Mouse (Mus musculus) liver, embryonic 16.5 days (tissue): ENCODE measurements around the gene Ddx10. TPM values are rescaled to one million over a fixed set of nuclear protein-coding genes. Genes with fewer than 3 reads are reported as not detected.

Experiments
- ATAC-seq: fragments of 200-750 bp; cut with Nextera tagmentation; 2 replicates; pipeline ENCODE4 v1.8.0; 2017; ENCODE audit warnings: low read depth, mild to moderate bottlenecking, moderate number of reproducible peaks, moderate library complexity
- H3K27ac ChIP-seq: fragments of 300-500 bp; sonication (generic); 2 replicates; pipeline ENCODE4 v1.5.1; 2014; ENCODE audit warnings: mild to moderate bottlenecking, low read length
- H3K27me3 ChIP-seq: fragments of 300-500 bp; sonication (generic); 2 replicates; pipeline ENCODE4 v1.6.1; 2014; ENCODE audit warnings: low read depth, low read length, mixed read lengths; ENCODE audit not compliant: control insufficient read depth, insufficient read depth
- H3K36me3 ChIP-seq: fragments of 300-500 bp; sonication (generic); 2 replicates; pipeline ENCODE4 v1.6.1; 2014; ENCODE audit warnings: mild to moderate bottlenecking; ENCODE audit not compliant: control insufficient read depth, insufficient read depth
- H3K4me1 ChIP-seq: fragments of 300-500 bp; sonication (generic); 2 replicates; pipeline ENCODE4 v1.6.1; 2014; ENCODE audit warnings: low read depth, low read length, mixed read lengths; ENCODE audit not compliant: control insufficient read depth
- H3K4me2 ChIP-seq: fragments of 300-500 bp; sonication (generic); 2 replicates; pipeline ENCODE4 v1.6.1; 2014; ENCODE audit warnings: low read depth, low read length, mixed read lengths
- H3K4me3 ChIP-seq: fragments of 300-500 bp; sonication (generic); 2 replicates; pipeline ENCODE4 v1.5.1; 2014; ENCODE audit warnings: low read depth, mild to moderate bottlenecking, low read length
- H3K9ac ChIP-seq: fragments of 300-500 bp; sonication (generic); 2 replicates; pipeline ENCODE4 v1.6.1; 2014; ENCODE audit warnings: low read depth, low read length
- H3K9me3 ChIP-seq: fragments of 300-500 bp; sonication (generic); replicated peaks from 2 replicates; pipeline ENCODE4 v1.6.1; 2016; ENCODE audit warnings: low read length; ENCODE audit not compliant: control insufficient read depth
- WGBS: fragments of 180-500 bp; shearing (Covaris S2); extraction: QIAGEN DNeasy Blood & Tissue Kit; methylation state at CpG from one replicate; pipeline ENCODE4 v1.1.7; 2014; ENCODE audit not compliant: insufficient replicate concordance; 5-methylcytosine and 5-hydroxymethylcytosine counted together
- polyA plus RNA-seq: library from polyadenylated mRNA; unstranded; fragments of >200 nt; fragmentation: Nextera tagmentation; extraction: Ambion mirVana; gene quantifications from 2 replicates; pipeline ENCODE4 v1.2.1, GENCODE M21; 2015

Ddx10 gene
- polyA plus RNA-seq, 1 experiment from 2014 or later = 8.5 TPM

DNA sequence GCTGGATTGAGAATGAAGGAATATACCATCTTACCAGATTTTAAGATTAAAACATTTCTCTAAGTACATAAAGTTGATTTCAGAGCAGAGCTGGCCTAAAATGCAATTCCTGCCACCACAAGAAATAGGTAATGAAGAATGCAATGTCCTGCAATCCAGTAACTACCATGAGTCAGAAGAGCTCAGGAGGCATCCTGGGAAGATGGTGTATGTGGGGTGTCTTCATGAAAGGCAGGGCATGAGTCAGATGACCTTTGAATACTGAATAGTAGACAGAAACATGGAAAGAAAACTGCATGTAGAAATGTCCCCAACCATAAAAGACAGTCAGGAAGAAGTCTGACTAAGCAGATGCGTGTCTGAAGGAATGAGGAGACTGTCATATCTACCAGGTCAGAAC, 115.0 kb downstream of the Ddx10 start:
- Histone ChIP-seq H3K27ac (no peak overlapping the region), H3K9me3 (no peaks in the 10 kb centered on the region), H3K4me2 (no peak overlapping the region), H3K9ac (no peak overlapping the region), H3K36me3 (no peaks in the 10 kb centered on the region), H3K27me3 (no peaks in the 10 kb centered on the region), H3K4me3 (no peak overlapping the region), H3K4me1 (no peaks in the 10 kb centered on the region)
- WGBS = 80% methylated on average over 1 of the region's 1 CpGs
- no peak for ATAC-seq

GRCm38 (mm10) chr9:53130460-53130859, 117.4 kb downstream of the Ddx10 start:
- H3K27ac ChIP-seq = no peak overlapping the region
- no peaks in the 10 kb centered on the region for H3K4me1 ChIP-seq
- WGBS = 45% methylated on average over 2 of the region's 2 CpGs
- ATAC-seq = no peak
- H3K4me2 ChIP-seq = no peak overlapping the region
- H3K4me3 ChIP-seq = no peak overlapping the region
- H3K9me3 ChIP-seq = no peaks in the 10 kb centered on the region
- H3K27me3 ChIP-seq = no peaks in the 10 kb centered on the region
- H3K36me3 ChIP-seq = peaks cover 2% of the 10 kb centered on the region; the same call in 1 of the 2 replicates
- no peak overlapping the region for H3K9ac ChIP-seq

- no peak for ATAC-seq
- no peak overlapping the region for H3K9ac ChIP-seq
- no peaks in the 10 kb centered on the region for H3K4me1 ChIP-seq
- WGBS = 27% methylated on average over 1 of the region's 1 CpGs
- H3K27ac ChIP-seq = no peak overlapping the region
- H3K27me3 ChIP-seq = no peaks in the 10 kb centered on the region
- H3K4me3 ChIP-seq = no peak overlapping the region
- H3K4me2 ChIP-seq = no peak overlapping the region
- no peaks in the 10 kb centered on the region for H3K9me3 ChIP-seq
- H3K36me3 ChIP-seq = no peaks in the 10 kb centered on the region
Observed at GRCm38 (mm10) chr9:53101103-53101502, 146.8 kb downstream of the Ddx10 start.

DNA sequence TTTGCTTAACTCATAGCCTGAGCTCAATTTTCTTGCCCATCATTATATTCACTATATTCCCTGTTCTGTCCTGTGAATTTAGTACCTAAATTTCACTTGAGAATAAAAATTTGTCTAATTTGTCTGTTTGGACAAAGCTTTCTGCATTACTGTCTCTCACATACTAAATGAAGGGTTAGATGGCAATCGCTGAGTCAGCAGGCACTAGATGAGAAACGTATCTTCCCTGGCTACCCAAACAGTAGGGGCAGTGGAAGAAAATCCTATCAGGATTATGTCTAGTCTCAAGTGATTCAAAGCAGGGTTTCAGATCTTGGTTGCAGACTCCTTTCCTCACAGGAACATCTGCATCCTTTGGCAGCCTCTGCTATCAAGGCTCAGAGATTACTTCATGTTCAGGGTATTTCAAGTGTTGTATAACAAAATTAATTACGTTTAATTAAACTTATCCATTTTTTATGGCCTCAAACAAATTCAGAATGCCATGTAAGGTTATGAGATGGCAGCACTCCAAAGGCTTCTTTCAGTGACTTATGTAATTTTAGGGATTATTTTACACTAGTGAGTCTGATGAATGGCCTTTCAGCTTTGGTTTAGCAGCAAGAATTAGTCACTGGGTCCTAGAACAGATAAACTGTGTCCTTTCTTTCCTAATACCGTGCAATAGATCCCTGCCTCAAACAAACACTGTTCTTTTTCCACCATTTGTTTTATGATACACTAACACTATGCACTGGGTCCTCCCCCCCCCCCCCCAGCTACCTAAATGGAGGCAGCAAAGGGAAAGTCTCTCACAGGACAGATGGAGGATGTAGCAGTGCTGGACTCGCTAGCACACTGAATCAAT, 152.3 kb downstream of the Ddx10 start:
- H3K4me2 ChIP-seq = no peak overlapping the region
- ATAC-seq = no peak
- H3K4me3 ChIP-seq = no peak overlapping the region
- WGBS = 67% methylated on average over 5 of the region's 5 CpGs
- H3K9ac ChIP-seq = no peak overlapping the region
- H3K27ac ChIP-seq = no peak overlapping the region
- no peaks in the 10 kb centered on the region for H3K27me3 ChIP-seq
- H3K4me1 ChIP-seq = no peaks in the 10 kb centered on the region
- H3K36me3 ChIP-seq = no peaks in the 10 kb centered on the region
- no peaks in the 10 kb centered on the region for H3K9me3 ChIP-seq

DNA sequence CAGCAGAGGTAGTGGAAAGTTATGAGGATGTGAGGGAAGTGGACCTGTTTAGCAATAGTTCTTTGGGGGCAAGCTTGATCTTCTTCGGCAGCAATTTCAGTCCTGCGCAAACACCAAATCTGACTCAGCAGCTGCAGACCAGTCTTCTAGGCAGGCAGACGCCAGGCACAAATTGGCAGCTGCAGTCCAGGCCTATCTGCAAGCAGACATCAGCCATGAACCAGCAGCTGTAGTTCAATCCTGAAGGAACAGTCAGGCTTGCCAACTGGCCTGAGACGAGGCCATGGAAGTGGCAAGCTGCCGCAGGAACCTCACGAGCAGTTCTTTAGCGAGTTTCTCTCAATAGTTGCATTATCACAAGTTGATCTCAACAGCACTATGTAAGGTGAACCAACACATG, 153.3 kb downstream of the Ddx10 start:
- WGBS = 69% methylated on average over 7 of the region's 7 CpGs
- no peak for ATAC-seq
- H3K9me3 ChIP-seq = no peaks in the 10 kb centered on the region
- no peak overlapping the region for H3K4me2 ChIP-seq
- H3K27me3 ChIP-seq = no peaks in the 10 kb centered on the region
- no peak overlapping the region for H3K4me3 ChIP-seq
- H3K36me3 ChIP-seq = no peaks in the 10 kb centered on the region
- H3K9ac ChIP-seq = no peak overlapping the region
- H3K4me1 ChIP-seq = no peaks in the 10 kb centered on the region
- H3K27ac ChIP-seq = no peak overlapping the region

GRCm38 (mm10) chr9:53077626-53078025, 170.2 kb downstream of the Ddx10 start:
- H3K27ac ChIP-seq = no peak overlapping the region
- no peak overlapping the region for H3K9ac ChIP-seq
- H3K9me3 ChIP-seq = no peaks in the 10 kb centered on the region
- no peak overlapping the region for H3K4me3 ChIP-seq
- H3K36me3 ChIP-seq = no peaks in the 10 kb centered on the region
- WGBS = 65% methylated on average over 3 of the region's 3 CpGs
- no peaks in the 10 kb centered on the region for H3K4me1 ChIP-seq
- no peak for ATAC-seq
- H3K4me2 ChIP-seq = no peak overlapping the region
- H3K27me3 ChIP-seq = no peaks in the 10 kb centered on the region

- Histone ChIP-seq H3K4me1 (no peaks in the 10 kb centered on the region), H3K27ac (no peak overlapping the region), H3K36me3 (no peaks in the 10 kb centered on the region), H3K27me3 (no peaks in the 10 kb centered on the region), H3K4me2 (no peak overlapping the region), H3K9me3 (no peaks in the 10 kb centered on the region), H3K4me3 (no peak overlapping the region), H3K9ac (no peak overlapping the region)
- 60% methylated on average over 3 of the region's 3 CpGs for WGBS
- ATAC-seq = no peak
Observed at GRCm38 (mm10) chr9:53075931-53076330, 171.9 kb downstream of the Ddx10 start.

GRCm38 (mm10) chr9:53074443-53074842, 173.4 kb downstream of the Ddx10 start:
- Histone ChIP-seq H3K27me3 (no peaks in the 10 kb centered on the region), H3K27ac (no peak overlapping the region), H3K4me1 (no peaks in the 10 kb centered on the region), H3K4me2 (no peak overlapping the region), H3K36me3 (no peaks in the 10 kb centered on the region), H3K4me3 (no peak overlapping the region), H3K9me3 (no peaks in the 10 kb centered on the region), H3K9ac (no peak overlapping the region)
- WGBS = 57% methylated on average over 3 of the region's 3 CpGs
- ATAC-seq = no peak

GRCm38 (mm10) chr9:53073576-53074112, 174.2 kb downstream of the Ddx10 start:
- 70% methylated on average over 10 of the region's 10 CpGs for WGBS
- no peaks in the 10 kb centered on the region for H3K27me3 ChIP-seq
- no peak for ATAC-seq

More at GRCm38 (mm10) chr9:53073576-53074112, 174.2 kb downstream of the Ddx10 start:
- Histone ChIP-seq H3K4me2 (no peak overlapping the region), H3K27ac (no peak overlapping the region), H3K9me3 (no peaks in the 10 kb centered on the region), H3K9ac (no peak overlapping the region), H3K4me3 (no peak overlapping the region), H3K4me1 (no peaks in the 10 kb centered on the region), H3K36me3 (no peaks in the 10 kb centered on the region)
